Mouse (Mus musculus): ENCODE measurements at regions not wholly inside any gene's neighbourhood (a gene's known extent, or its start where the extent isn't known, plus 50 kb on each side); places are given as distances from the start of the nearest gene placed in this dataset.

GRCm38 (mm10) chr14:112680684-112681083 lies 633.7 kb upstream of the Tpm3-rs7 start:
- TF ChIP-seq CTCF (IDR thresholded peaks at IDR 0.05; ENCODE audit: low read depth, low read length) = no peak
- no peak for TF ChIP-seq POLR2A (IDR thresholded peaks at IDR 0.05; ENCODE audit: extremely low read depth, insufficient read depth, low read length)

Data from liver, adult 2 months (tissue).